Mouse (Mus musculus) layer of hippocampus, adult 11-12 months (tissue): ENCODE data around the gene Gm7257.

Experiments
- DNase-seq: peaks from one replicate; pipeline ENCODE4 v3.0.0; 2022; ENCODE audit warnings: low spot score

Gm7257 gene

DNA sequence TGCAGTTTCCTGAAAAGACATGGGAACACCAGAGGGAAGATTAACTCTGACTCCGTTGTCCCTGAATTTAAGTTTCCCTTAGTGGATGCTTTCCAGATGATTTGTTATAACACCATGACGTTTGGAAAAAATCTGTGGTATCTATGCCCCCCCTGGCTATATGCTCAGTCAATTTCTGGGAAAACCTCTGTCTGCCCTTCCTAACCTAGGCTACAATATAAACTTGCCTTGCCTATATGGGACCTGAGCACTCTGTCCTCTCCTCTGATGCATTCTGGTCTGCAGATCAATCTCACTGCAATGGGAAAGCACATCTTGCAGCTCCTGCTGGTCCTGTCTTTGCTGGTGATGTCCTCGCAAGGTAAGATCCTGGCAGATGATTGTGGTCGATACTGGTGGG lies at the start of gene Gm7257:
Gene Gm7257 (plus strand): TSS at position 301 of the 400 bp plus-strand sequence.
- no peak for DNase-seq

DNA sequence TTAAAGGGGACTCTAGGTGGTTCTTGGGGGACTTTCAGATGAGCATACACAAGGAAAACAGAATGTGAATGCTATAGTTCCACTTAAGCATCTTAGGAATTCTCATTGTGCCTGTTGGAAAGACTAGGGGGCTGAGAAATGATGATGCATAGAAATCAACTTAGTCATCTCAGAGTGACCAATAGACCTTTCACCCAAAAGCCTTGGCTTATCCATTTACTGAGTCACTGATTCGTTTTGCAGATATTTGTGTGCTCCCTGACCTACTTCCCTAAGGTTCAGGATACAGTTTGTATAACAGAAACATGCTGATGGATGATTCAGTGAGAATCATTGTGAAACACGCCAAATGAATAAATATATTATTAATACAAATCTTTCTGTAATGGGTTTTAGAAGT lies 28.7 kb upstream of the Gm7257 start:
- DNase-seq: no peak

- peak; percentile 4 for DNase-seq
Observed at GRCm38 (mm10) chr9:36435051-36435764, 3.5 kb downstream of the Gm7257 start.

- DNase-seq: no peak
Observed at GRCm38 (mm10) chr9:36475338-36475737, 43.7 kb downstream of the Gm7257 start, which contains the start of gene Gm9513. TSS of gene Gm9513 (plus strand) at chr9:36475638.
